Mouse (Mus musculus): Measurements from ENCODE around the gene D930020B18Rik. TPM values are rescaled to one million over a fixed set of nuclear protein-coding genes. Genes with fewer than 3 reads are reported as not detected.

D930020B18Rik gene
- total and polyA plus RNA-seq, 3 experiments, result not detected

DNA sequence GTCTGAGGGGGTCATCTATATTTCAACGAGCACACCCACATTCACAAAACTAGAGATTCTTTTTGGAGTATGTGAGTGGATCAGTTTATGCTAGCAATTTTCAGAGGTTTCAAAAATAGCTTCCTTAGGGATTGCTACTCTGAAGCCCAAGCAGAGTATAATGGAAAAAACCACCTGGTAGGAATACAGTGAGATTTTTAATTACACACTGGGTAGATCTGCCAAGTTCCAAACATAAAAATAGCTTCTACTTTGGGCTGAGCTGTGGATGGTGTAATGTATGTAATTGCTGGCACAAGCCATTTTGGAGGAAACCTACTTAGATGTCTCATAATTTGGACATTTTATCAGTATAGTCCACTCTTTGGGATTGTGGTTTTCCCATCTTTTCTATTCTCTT, 11.7 kb downstream of the D930020B18Rik start:
- DNase-seq (ENCODE audit: extremely low read depth), result no peak
- Histone ChIP-seq H3K79me2 (replicated peaks; ENCODE audit: control insufficient read depth, extremely low read depth, insufficient read depth, poor library complexity, severe bottlenecking) (no peaks in the 10 kb centered on the region), H3K27ac (ENCODE audit: insufficient read depth, low read depth) (no peak overlapping the region), H3K36me3 (replicated peaks in 1 of 2; ENCODE audit: control insufficient read depth in 1 of 2, insufficient read depth in 1 of 2, low read length in 1 of 2) (no peaks in the 10 kb centered on the region), H3K4me1 (ENCODE audit: control insufficient read depth in 1 of 2, insufficient read depth in 2 of 2) (peaks cover 2 to 4% of the 10 kb centered on the region in 2 experiments; a peak in 1 of 4 replicates), H3K4me3 (replicated peaks in 1 of 3; ENCODE audit: low read depth in 2 of 3, low read length in 2 of 3, poor library complexity in 1 of 3) (no peak overlapping the region), H3K27me3 (replicated peaks) (no peaks in the 10 kb centered on the region), H3K9me3 (replicated peaks; ENCODE audit: low read length) (no peaks in the 10 kb centered on the region), H3K4me2 (ENCODE audit: insufficient read depth, low read depth, poor library complexity, severe bottlenecking) (no peak overlapping the region), H3K9ac (ENCODE audit: insufficient read depth, low read depth) (no peak overlapping the region)
- TF ChIP-seq MXI1 (IDR thresholded peaks at IDR 0.05; ENCODE audit: low read depth, low read length) (no peak), MEF2A (IDR thresholded peaks at IDR 0.05; ENCODE audit: borderline replicate concordance, low read depth, low read length) (no peak), HCFC1 (IDR thresholded peaks at IDR 0.05; ENCODE audit: low read depth, low read length) (no peak), JUN (IDR thresholded peaks at IDR 0.05; ENCODE audit: insufficient read depth, low read depth, low read length) (no peak), MYC (IDR thresholded peaks at IDR 0.05; ENCODE audit: low read depth, low read length) (no peak), ZKSCAN1 (IDR thresholded peaks at IDR 0.05; ENCODE audit: borderline replicate concordance, low read depth, low read length) (no peak), GABPA (IDR thresholded peaks at IDR 0.05; ENCODE audit: insufficient replicate concordance, low read depth, low read length) (no peak), CTCF (conservative IDR thresholded peaks at IDR 0.05 in 1 of 2, IDR thresholded peaks at IDR 0.05 in 1 of 2; ENCODE audit: low read depth in 2 of 2, low read length in 2 of 2) (no peak), TCF12 (IDR thresholded peaks at IDR 0.05; ENCODE audit: low read depth, low read length) (no peak), NELFE (IDR thresholded peaks at IDR 0.05; ENCODE audit: low read depth, low read length) (no peak), CHD2 (IDR thresholded peaks at IDR 0.05; ENCODE audit: low read length) (no peak)
- in situ Hi-C loops (cut with MboI; ENCODE audit: low pct_ligation_motif_present, low pct_unique_long_range_greater_than_20kb, low sequenced_read_pairs) (no loop called here), dilution Hi-C loops (cut with MboI; ENCODE audit: extremely low pct_ligation_motif_present, extremely low pct_unique_long_range_greater_than_20kb, low sequenced_read_pairs) (no loop called here)

DNA sequence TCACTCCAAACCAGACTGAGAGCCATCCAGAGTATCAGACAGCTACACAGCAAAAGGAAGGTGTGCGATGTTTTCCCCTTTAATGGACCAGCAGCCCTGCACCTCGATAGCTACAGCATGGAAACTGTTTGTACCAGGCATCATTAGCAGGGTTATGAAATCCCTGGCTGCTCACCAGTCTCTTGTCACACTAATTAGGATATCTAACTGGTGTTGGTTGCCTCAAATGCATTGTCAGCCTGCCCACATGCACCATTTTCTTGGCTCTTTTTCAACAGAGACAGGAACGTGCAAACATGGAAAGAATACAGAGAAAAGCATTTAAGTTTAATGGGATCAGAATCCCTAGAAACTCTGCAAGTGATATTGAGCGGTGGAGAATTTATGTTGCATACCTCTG, 14.5 kb downstream of the D930020B18Rik start:
- Histone ChIP-seq H3K4me3 (replicated peaks in 1 of 3; ENCODE audit: low read depth in 2 of 3, low read length in 2 of 3, poor library complexity in 1 of 3) (no peak overlapping the region), H3K36me3 (replicated peaks in 1 of 2; ENCODE audit: control insufficient read depth in 1 of 2, insufficient read depth in 1 of 2, low read length in 1 of 2) (no peaks in the 10 kb centered on the region), H3K4me1 (ENCODE audit: control insufficient read depth in 1 of 2, insufficient read depth in 2 of 2) (0 out of 4 replicates have a peak, but pooled peaks cover 0 to 2% of the 10 kb centered on the region in 2 experiments), H3K27ac (ENCODE audit: insufficient read depth, low read depth) (no peak overlapping the region), H3K27me3 (replicated peaks) (no peaks in the 10 kb centered on the region), H3K9me3 (replicated peaks; ENCODE audit: low read length) (no peaks in the 10 kb centered on the region), H3K4me2 (ENCODE audit: insufficient read depth, low read depth, poor library complexity, severe bottlenecking) (no peak overlapping the region), H3K9ac (ENCODE audit: insufficient read depth, low read depth) (no peak overlapping the region), H3K79me2 (replicated peaks; ENCODE audit: control insufficient read depth, extremely low read depth, insufficient read depth, poor library complexity, severe bottlenecking) (no peaks in the 10 kb centered on the region)
- in situ Hi-C loops (cut with MboI; ENCODE audit: low pct_ligation_motif_present, low pct_unique_long_range_greater_than_20kb, low sequenced_read_pairs), result no loop called here
- no peak for DNase-seq (ENCODE audit: extremely low read depth)
- TF ChIP-seq UBTF (IDR thresholded peaks at IDR 0.05; ENCODE audit: low read depth, low read length) (no peak), NRF1 (IDR thresholded peaks at IDR 0.05; ENCODE audit: low read depth, low read length) (no peak), JUND (conservative IDR thresholded peaks at IDR 0.05; ENCODE audit: low read depth, low read length) (no peak), MEF2A (IDR thresholded peaks at IDR 0.05; ENCODE audit: borderline replicate concordance, low read depth, low read length) (no peak), ZC3H11A (IDR thresholded peaks at IDR 0.05; ENCODE audit: low read depth, low read length) (no peak), RCOR1 (conservative IDR thresholded peaks at IDR 0.05; ENCODE audit: low read depth, low read length) (no peak), HCFC1 (IDR thresholded peaks at IDR 0.05; ENCODE audit: low read depth, low read length) (no peak), PAX5 (IDR thresholded peaks at IDR 0.05; ENCODE audit: low read length) (no peak), ETS1 (conservative IDR thresholded peaks at IDR 0.05; ENCODE audit: low read depth, low read length) (no peak), ELF1 (IDR thresholded peaks at IDR 0.05; ENCODE audit: low read depth, low read length) (no peak), MAX (IDR thresholded peaks at IDR 0.05; ENCODE audit: low read length) (no peak), ZNF384 (IDR thresholded peaks at IDR 0.05; ENCODE audit: low read depth, low read length) (no peak), MYC (IDR thresholded peaks at IDR 0.05; ENCODE audit: low read depth, low read length) (no peak), MXI1 (IDR thresholded peaks at IDR 0.05; ENCODE audit: low read depth, low read length) (no peak), ZMIZ1 (IDR thresholded peaks at IDR 0.05; ENCODE audit: low read depth, low read length) (no peak), POLR2AphosphoS2 (IDR thresholded peaks at IDR 0.05; ENCODE audit: low read depth, low read length) (no peak), IRF4 (IDR thresholded peaks at IDR 0.05; ENCODE audit: low read depth, low read length) (no peak), USF2 (conservative IDR thresholded peaks at IDR 0.05; ENCODE audit: low read depth, low read length) (no peak)
- dilution Hi-C loops (cut with MboI; ENCODE audit: extremely low pct_ligation_motif_present, extremely low pct_unique_long_range_greater_than_20kb, low sequenced_read_pairs), result no loop called here

All from CH12.LX (cell line).